Mouse (Mus musculus): Measurements from ENCODE around the gene Acta1. TPM values are rescaled to one million over a fixed set of nuclear protein-coding genes. Genes with fewer than 3 reads are reported as not detected.

The Acta1 gene
- polyA plus RNA-seq, 1 experiment from 2014 or later = 1.7 TPM

DNA sequence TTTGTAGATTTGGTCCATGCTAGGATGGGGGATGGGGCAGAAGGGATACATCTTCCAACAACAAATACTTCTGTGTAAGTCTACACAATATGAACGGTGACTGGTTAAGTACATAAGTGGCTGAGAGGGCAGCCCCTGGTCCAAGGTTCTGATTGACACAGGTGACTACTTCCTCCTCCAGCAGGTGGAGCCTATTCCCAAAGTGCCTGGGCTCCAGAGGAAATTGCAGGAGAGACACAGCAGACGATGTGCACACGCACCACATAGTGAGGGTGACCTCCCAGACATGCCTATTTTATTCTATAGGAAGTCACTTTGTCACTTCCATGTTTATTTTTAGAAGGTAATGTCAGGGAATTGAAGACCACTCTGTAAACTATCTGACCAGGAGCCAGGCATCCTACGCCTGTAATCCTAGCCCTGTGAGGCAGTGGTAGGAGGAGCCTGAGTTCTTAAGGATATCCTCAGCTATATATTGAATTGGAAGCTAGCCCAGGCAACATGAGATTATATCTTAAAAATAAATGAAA, 13.7 kb downstream of the Acta1 start:
- Histone ChIP-seq H3K36me3 (ENCODE audit: poor library complexity, severe bottlenecking) (no peaks in the 10 kb centered on the region), H3K27ac (no peak overlapping the region), H3K4me1 (peaks cover 14% of the 10 kb centered on the region), H3K9ac (no peak overlapping the region), H3K4me2 (no peak overlapping the region), H3K4me3 (no peak overlapping the region), H3K27me3 (peaks cover 4% of the 10 kb centered on the region; the same call in 1 of the 2 replicates), H3K9me3 (replicated peaks) (no peaks in the 10 kb centered on the region)
- WGBS = 55% methylated on average over 4 of the region's 4 CpGs
- ATAC-seq = no peak

DNA sequence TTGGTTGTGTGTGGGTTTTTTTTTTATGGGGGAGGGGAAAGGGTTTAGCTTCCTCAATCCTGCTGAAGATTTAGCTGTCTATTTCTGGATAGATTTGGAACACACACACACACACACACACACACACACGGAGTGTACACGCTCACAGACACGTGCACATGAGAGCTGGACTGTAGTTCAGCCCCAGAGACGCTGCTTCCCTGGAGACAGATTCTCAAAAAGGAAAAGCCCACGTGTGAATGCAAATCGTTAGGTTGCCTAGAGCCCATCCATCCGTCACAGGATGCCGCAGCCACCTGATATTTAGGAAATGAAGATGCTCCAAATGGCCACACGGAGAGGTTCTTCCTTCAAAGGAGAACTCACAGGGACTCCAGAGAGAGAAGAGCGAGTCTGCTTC, 14.3 kb downstream of the Acta1 start:
- Histone ChIP-seq H3K27me3 (peaks cover 4% of the 10 kb centered on the region; the same call in 1 of the 2 replicates), H3K9ac (no peak overlapping the region), H3K9me3 (replicated peaks) (no peaks in the 10 kb centered on the region), H3K27ac (no peak overlapping the region), H3K4me2 (no peak overlapping the region), H3K4me3 (no peak overlapping the region), H3K36me3 (ENCODE audit: poor library complexity, severe bottlenecking) (no peaks in the 10 kb centered on the region), H3K4me1 (peaks cover 13% of the 10 kb centered on the region)
- 74% methylated on average over 10 of the region's 10 CpGs for WGBS
- ATAC-seq = no peak

GRCm38 (mm10) chr8:123877865-123878264, 16.7 kb downstream of the Acta1 start:
- Histone ChIP-seq H3K4me1 (no peaks in the 10 kb centered on the region), H3K9ac (0 out of 2 replicates have a peak overlapping the region, but pooled peaks have one; percentile 21), H3K4me3 (no peak overlapping the region), H3K27ac (no peak overlapping the region), H3K9me3 (replicated peaks) (no peaks in the 10 kb centered on the region), H3K27me3 (no peaks in the 10 kb centered on the region), H3K4me2 (no peak overlapping the region), H3K36me3 (ENCODE audit: poor library complexity, severe bottlenecking) (no peaks in the 10 kb centered on the region)
- ATAC-seq = no peak
- WGBS = 72% methylated on average over 2 of the region's 2 CpGs

DNA sequence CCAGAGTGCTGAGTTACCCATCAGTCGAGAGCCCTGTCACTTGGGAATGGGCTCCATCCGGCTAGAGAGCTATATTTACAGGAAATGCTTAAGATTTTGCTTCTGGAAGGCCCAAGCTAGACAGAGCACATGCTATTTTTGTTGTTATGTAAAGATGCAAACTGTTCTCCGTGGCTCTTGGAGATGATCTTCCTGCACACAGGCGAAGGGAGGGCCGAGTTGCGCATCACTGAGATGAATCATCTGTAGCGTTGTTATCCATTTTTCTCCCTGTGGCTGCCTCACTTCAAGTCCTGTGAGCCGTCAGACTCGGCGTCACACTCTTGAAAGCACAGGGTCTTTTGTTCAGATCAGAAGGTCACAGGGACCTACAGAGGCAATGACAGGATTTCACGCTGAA, 20.2 kb downstream of the Acta1 start:
- Histone ChIP-seq H3K4me3 (no peak overlapping the region), H3K27me3 (no peaks in the 10 kb centered on the region), H3K4me1 (no peaks in the 10 kb centered on the region), H3K27ac (no peak overlapping the region), H3K4me2 (no peak overlapping the region), H3K9me3 (replicated peaks) (no peaks in the 10 kb centered on the region), H3K36me3 (ENCODE audit: poor library complexity, severe bottlenecking) (no peaks in the 10 kb centered on the region), H3K9ac (no peak overlapping the region)
- ATAC-seq = no peak
- 86% methylated on average over 11 of the region's 11 CpGs for WGBS

DNA sequence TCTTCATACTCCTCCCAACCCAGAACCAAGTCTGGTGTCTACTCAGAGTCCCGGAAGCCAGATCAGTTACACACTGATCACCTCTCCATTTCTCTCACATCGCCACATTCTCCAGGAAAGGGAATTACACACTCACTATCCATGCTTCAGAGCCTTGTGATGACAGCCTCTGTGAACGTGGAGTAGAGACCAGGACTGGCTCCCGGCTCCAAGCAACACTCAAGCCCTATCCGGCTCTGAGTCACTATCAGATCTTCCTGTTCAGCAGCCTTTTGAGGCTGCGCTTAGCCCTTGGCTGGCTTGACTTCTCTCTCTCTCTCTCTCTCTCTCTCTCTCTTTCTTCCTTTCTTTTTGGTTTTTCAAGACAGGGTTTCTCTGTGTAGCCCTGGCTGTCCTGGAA, 21.2 kb downstream of the Acta1 start:
- 88% methylated on average over 6 of the region's 6 CpGs for WGBS

GRCm38 (mm10) chr8:123872048-123872447, 22.5 kb downstream of the Acta1 start:
- Histone ChIP-seq H3K9me3 (replicated peaks) (no peaks in the 10 kb centered on the region), H3K27ac (no peak overlapping the region), H3K4me3 (no peak overlapping the region), H3K9ac (no peak overlapping the region), H3K36me3 (ENCODE audit: poor library complexity, severe bottlenecking) (no peaks in the 10 kb centered on the region), H3K27me3 (no peaks in the 10 kb centered on the region), H3K4me1 (no peaks in the 10 kb centered on the region; the same call in 1 of the 2 replicates), H3K4me2 (no peak overlapping the region)
- WGBS = 88% methylated on average over 9 of the region's 9 CpGs
- ATAC-seq = no peak

More for the DNA sequence above, 21.2 kb downstream of the Acta1 start:
- no peak for ATAC-seq
- Histone ChIP-seq H3K4me1 (no peaks in the 10 kb centered on the region), H3K27me3 (no peaks in the 10 kb centered on the region), H3K4me3 (no peak overlapping the region), H3K9me3 (replicated peaks) (no peaks in the 10 kb centered on the region), H3K9ac (no peak overlapping the region), H3K36me3 (ENCODE audit: poor library complexity, severe bottlenecking) (no peaks in the 10 kb centered on the region), H3K4me2 (no peak overlapping the region), H3K27ac (no peak overlapping the region)

DNA sequence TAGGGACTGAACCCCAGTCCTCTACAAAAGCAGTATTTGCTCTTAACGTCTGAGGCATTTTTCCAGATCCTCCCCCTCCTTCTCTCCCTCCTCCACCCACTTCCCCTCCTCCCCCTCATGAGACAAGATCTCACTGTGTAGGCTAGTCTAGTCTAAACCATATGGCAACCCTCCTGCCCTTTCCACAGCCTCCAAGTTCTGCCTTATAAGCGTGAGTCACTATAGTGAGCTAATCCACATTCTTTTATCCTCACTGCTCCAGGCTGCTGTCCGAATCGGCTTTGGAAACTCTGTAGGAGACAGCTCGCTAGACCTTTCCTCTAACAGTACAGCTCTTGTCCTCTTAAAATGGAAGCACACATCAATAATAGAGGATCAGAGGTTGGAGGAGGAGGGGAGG, 27.6 kb downstream of the Acta1 start:
- H3K9ac ChIP-seq = no peak overlapping the region
- no peak overlapping the region for H3K4me2 ChIP-seq
- H3K27me3 ChIP-seq = peaks cover 8% of the 10 kb centered on the region; the same call in 1 of the 2 replicates
- no peaks in the 10 kb centered on the region for H3K36me3 ChIP-seq (ENCODE audit: poor library complexity, severe bottlenecking)
- H3K4me1 ChIP-seq = peaks cover 8% of the 10 kb centered on the region
- no peak for ATAC-seq
- no peaks in the 10 kb centered on the region for H3K9me3 ChIP-seq (replicated peaks)
- H3K27ac ChIP-seq = no peak overlapping the region
- no peak overlapping the region for H3K4me3 ChIP-seq
- 16% methylated on average over 5 of the region's 5 CpGs for WGBS

GRCm38 (mm10) chr8:123865786-123866185, 28.8 kb downstream of the Acta1 start:
- WGBS = 81% methylated on average over 7 of the region's 7 CpGs
- no peak for ATAC-seq

GRCm38 (mm10) chr8:123860386-123860785, 34.2 kb downstream of the Acta1 start:
- ATAC-seq = no peak
- WGBS = 80% methylated on average over 4 of the region's 4 CpGs
- no peak overlapping the region for H3K27ac ChIP-seq
- H3K9me3 ChIP-seq (replicated peaks) = no peaks in the 10 kb centered on the region
- H3K4me3 ChIP-seq = peak overlapping the region; percentile 92; the same call in 1 of the 2 replicates
- peak overlapping the region; percentile 85; the same call in 1 of the 2 replicates for H3K9ac ChIP-seq
- H3K4me1 ChIP-seq = peaks cover 23% of the 10 kb centered on the region
- H3K4me2 ChIP-seq = peak overlapping the region; percentile 84
- H3K36me3 ChIP-seq (ENCODE audit: poor library complexity, severe bottlenecking) = no peaks in the 10 kb centered on the region
- H3K27me3 ChIP-seq = peaks cover 22% of the 10 kb centered on the region

More at GRCm38 (mm10) chr8:123865786-123866185, 28.8 kb downstream of the Acta1 start:
- Histone ChIP-seq H3K4me3 (no peak overlapping the region), H3K27me3 (peaks cover 16% of the 10 kb centered on the region), H3K4me2 (no peak overlapping the region), H3K36me3 (ENCODE audit: poor library complexity, severe bottlenecking) (no peaks in the 10 kb centered on the region), H3K9ac (no peak overlapping the region), H3K27ac (no peak overlapping the region), H3K9me3 (replicated peaks) (no peaks in the 10 kb centered on the region), H3K4me1 (peaks cover 8% of the 10 kb centered on the region)

DNA sequence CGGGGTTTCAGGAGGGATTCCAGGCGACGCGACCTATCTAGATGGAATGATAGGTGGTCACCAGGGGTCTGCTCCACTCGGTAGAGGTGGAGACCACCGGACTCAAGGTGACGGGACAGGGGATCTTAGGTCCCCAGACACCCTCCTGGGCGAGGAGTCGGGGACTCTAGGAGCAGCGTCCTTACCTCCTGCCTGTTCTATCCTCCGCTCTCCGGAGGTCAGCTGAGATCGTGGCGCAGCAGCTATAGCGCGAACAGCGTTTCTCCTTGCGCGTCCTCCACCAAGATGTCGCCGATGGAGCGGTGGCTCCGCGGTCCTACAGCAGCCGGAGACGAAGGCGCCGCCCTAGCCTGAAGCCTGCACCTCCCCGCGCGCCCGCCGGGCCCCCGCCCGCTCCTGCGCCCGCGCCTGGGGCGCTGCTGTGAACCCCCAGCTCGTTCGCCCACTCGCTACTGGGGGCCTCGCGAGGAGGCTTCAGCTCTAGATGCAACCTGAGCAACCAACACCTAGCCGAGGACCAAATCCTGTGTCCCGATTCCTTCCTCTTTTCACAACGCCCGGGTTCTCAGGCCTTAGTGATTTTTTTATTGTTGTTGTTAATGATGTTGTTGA, 34.8 kb downstream of the Acta1 start, which contains the start of gene Ccsap:
Gene Ccsap, minus strand, starts transcription at position 562 of the 612 bp plus-strand sequence.
- H3K27ac ChIP-seq = peak within 1 kb of the TSS; percentile 58
- peak; percentile 72 for ATAC-seq
- peaks cover 22% of the 10 kb centered on the region for H3K27me3 ChIP-seq
- H3K9ac ChIP-seq = peak within 1 kb of the TSS; percentile 85
- no peaks in the 10 kb centered on the region for H3K36me3 ChIP-seq (ENCODE audit: poor library complexity, severe bottlenecking)
- H3K9me3 ChIP-seq (replicated peaks) = no peaks in the 10 kb centered on the region
- WGBS = 1% methylated on average over 48 of the region's 48 CpGs
- H3K4me3 ChIP-seq = peak within 1 kb of the TSS; percentile 92
- peaks cover 23% of the 10 kb centered on the region for H3K4me1 ChIP-seq
- peak within 1 kb of the TSS; percentile 84 for H3K4me2 ChIP-seq

DNA sequence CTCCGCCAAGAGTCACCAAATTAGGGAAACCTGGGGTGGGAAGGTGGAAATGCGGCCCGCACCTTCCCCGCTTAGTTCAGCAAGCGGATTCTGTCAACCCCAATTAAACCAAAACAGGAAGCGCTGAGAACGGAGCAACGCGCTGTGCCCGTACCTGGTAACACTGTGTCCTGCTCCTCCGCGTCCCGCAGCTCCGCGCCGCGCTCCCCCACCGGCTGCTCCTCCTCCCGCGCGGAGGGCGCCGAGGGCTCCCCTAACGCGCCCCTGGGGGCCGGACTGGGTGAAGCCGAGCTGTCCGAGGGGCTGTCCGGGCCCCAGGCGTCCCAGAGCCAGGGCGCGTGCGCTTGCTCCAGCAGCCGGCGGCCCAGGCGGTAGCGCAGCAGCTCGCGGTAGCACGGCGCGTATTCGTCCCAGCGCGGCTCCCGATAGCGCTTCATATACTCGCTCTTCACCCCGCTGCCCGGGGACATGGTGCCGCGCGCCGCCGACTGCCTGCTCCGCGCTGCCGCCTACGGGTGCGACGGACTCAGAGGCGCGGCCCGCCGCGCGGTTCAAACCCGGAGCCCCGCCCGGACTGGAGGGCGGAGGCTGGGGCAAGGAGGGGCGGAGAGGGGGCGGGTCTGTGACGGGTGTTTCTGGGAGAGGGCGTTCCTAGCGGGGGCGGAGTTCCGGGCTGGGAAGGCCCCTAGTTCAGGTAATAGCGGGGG, 35.5 kb downstream of the Acta1 start:
- peak; percentile 95 for ATAC-seq
- no peaks in the 10 kb centered on the region for H3K36me3 ChIP-seq (ENCODE audit: poor library complexity, severe bottlenecking)
- under 1% methylated on average over 76 of the region's 79 CpGs for WGBS

DNA sequence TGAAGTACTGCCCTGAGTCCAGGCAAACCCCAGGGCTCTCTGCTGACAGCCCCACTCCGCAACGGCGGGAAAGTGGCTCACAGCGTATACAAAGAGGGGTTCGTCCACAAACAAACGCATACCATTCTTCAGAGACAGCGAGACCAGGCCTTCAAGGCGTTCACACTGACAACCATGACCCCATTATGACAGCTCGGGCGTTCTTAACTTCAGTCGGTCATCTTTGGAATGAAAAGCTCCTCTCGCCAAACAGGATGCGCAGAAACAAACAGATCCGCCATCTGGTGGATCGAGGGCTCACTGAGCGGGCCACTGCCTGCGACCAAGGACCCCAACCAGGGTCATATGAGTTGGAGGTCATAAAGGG, 36.0 kb downstream of the Acta1 start:
- WGBS = under 1% methylated on average over 17 of the region's 17 CpGs
- Histone ChIP-seq H3K36me3 (ENCODE audit: poor library complexity, severe bottlenecking) (no peaks in the 10 kb centered on the region), H3K4me1 (peaks cover 15% of the 10 kb centered on the region), H3K9ac (peak overlapping the region; percentile 85), H3K4me3 (peak overlapping the region; percentile 92), H3K4me2 (peak overlapping the region; percentile 84), H3K27ac (peak overlapping the region; percentile 58; the same call in 1 of the 2 replicates), H3K9me3 (replicated peaks) (no peaks in the 10 kb centered on the region), H3K27me3 (peaks cover 22% of the 10 kb centered on the region)
- ATAC-seq = peak; percentile 11; the same call in 1 of the 2 replicates

More for the DNA sequence above, 35.5 kb downstream of the Acta1 start:
- no peaks in the 10 kb centered on the region for H3K9me3 ChIP-seq (replicated peaks)
- peak overlapping the region; percentile 58 for H3K27ac ChIP-seq
- H3K27me3 ChIP-seq = peaks cover 22% of the 10 kb centered on the region
- H3K4me3 ChIP-seq = peak overlapping the region; percentile 92
- peaks cover 19% of the 10 kb centered on the region for H3K4me1 ChIP-seq
- peak overlapping the region; percentile 84 for H3K4me2 ChIP-seq
- peak overlapping the region; percentile 85 for H3K9ac ChIP-seq

Data from forebrain, embryonic 13.5 days (tissue).